Mouse (Mus musculus): Measurements from ENCODE around the gene Lsamp.

The Lsamp gene

GRCm38 (mm10) chr16:41180867-41181266, 1196.7 kb downstream of the Lsamp start:
- in situ Hi-C loops (cut with MboI, MseI) = no loop called here

- in situ Hi-C loops (cut with MboI, MseI) = no loop called here
Observed at GRCm38 (mm10) chr16:41210055-41210454, 1225.9 kb downstream of the Lsamp start.

DNA sequence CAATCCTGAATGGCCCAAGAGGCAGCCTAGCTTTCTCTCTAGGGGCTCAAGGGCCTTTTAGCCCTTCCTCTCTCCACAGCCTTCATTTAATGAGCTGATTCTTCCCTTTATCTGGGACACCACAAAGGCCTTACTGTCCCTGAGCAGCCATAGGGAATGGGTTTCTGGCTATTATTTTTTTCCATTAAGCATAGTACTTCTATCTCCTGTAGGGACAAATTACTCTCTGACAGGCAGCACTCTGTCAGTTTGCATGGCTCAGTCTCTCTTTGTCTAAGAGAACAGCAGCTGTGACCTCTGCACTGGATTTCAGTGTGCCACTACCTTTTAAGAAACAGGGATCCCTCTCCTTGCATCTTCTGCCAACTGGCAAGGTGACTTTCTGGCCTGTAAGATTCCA, 1251.7 kb downstream of the Lsamp start:
- in situ Hi-C loops (cut with MboI, MseI) = no loop called here

- in situ Hi-C loops (cut with MboI, MseI) = no loop called here
Observed at GRCm38 (mm10) chr16:41242841-41243240, 1258.7 kb downstream of the Lsamp start.

DNA sequence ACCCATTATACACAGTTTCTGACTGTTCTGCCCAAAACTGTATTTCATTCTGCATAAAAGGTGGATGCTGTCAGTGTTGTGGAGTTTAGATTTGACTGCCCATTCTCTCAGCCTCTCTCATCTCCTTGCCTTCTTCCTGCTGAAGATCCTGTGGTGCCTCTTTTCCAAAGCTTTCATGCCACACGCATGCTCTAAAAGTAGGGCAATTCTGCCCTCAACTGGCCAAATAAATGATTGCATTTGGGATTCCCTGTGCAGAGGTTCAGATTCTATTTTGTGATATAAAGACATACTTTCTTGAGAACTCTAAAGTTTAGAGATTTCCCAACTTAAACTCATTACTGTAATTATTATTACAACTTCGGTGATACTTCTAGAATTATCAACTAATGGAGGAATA, 1260.5 kb downstream of the Lsamp start:
- in situ Hi-C loops (cut with MboI, MseI) = no loop called here

GRCm38 (mm10) chr16:41258145-41259035, 1274.2 kb downstream of the Lsamp start:
- in situ Hi-C loops (cut with MboI, MseI) = no loop called here

DNA sequence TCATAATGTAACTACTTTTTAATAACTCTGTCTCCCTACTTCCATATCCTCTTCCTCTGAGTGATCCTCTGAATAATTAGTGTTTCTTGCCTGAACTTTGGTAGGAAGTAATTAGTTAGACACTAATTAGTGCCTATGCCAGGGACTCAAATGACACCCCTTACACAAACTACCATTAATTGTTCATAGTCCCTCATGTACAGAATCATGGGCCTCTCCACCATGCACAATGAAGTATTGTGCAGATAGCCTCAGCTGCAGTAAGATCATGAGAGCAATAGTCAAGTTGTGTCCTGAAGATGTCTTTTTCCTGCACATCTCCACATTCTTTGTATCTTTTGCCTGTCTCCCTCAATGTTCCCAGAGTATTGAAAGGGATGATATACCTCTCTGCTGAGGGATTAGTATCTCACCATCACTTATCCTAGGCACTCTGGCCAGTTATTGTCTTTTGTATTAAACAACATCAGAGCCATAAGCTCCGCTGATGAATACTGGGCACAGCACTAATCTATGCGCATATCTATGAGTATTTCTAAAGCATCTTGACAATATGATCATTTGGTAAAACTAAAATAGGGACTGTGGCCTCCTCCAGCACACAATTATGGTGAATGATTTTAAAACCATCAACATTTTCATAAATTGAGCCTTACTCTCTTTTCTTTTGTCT, 1292.0 kb downstream of the Lsamp start:
- in situ Hi-C loops (cut with MboI, MseI) = no loop called here

DNA sequence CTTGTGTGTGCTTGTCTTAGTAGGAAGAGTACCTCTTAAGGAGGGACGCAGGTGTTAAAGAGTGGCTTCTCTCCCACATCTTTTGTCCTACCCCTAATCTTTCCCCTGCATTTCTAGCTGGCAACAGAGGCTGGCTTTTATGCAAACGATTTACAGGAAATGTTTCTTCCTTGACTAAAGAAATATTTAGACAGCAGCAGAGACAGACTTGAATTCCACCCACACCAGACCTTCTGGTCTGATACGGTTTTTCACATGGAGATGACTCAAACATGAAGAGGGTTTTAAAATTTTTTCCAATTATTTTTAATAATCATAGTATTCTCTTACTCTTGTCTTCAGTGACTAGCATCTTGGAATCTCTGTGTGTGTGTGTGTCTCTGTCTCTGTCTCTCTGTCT, 1333.8 kb downstream of the Lsamp start:
- in situ Hi-C loops (cut with MboI, MseI) = no loop called here

- in situ Hi-C loops (cut with MboI, MseI) = no loop called here
Observed at GRCm38 (mm10) chr16:41343431-41343830, 1359.3 kb downstream of the Lsamp start.

- in situ Hi-C loops (cut with MboI, MseI) = no loop called here
Observed at GRCm38 (mm10) chr16:41365138-41365537, 1381.0 kb downstream of the Lsamp start.

- in situ Hi-C loops (cut with MboI, MseI) = no loop called here
Observed at GRCm38 (mm10) chr16:41383702-41384101, 1399.5 kb downstream of the Lsamp start.

GRCm38 (mm10) chr16:41384288-41384687, 1400.1 kb downstream of the Lsamp start:
- in situ Hi-C loops (cut with MboI, MseI) = no loop called here

DNA sequence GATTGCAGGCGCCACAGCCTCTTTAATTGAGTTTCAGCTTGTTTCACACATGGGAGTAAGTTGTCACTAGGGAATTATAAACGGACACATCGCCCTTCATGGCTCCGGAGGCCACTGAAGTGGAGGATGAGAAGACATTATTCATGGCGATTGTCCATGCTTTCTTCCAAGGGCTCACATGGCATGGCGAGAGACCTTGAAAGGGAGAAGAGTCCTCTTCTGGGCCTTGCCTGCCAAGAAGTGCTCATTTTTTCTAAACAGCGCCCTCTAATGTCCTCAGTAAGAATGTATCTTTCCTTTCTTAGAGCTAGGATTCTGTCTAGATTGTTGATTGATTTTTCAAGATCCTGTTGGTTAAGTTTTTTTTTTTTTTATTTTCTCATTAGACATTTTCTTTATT, 1424.7 kb downstream of the Lsamp start:
- in situ Hi-C loops (cut with MboI, MseI) = no loop called here

GRCm38 (mm10) chr16:41410671-41411070, 1426.5 kb downstream of the Lsamp start:
- in situ Hi-C loops (cut with MboI, MseI) = no loop called here

DNA sequence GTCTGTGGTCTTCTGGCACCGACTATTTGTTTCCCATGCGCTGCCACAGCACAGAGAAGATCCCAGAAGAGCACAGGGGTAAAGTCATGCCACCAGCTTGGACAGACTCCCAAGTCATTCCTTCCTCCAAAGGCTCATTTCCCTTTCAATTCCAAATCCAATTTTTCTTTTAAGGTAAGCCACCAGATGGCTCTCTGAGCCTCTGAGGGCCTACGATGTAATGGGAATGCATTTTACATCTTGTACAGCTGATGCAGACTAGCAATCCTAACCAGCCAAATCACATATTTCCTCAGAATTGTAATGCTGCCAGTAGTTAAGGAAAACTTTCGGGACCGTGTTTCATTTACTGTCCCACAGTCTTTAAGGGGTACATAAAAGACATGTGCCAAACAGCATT, 1433.2 kb downstream of the Lsamp start:
- in situ Hi-C loops (cut with MboI, MseI) = no loop called here

DNA sequence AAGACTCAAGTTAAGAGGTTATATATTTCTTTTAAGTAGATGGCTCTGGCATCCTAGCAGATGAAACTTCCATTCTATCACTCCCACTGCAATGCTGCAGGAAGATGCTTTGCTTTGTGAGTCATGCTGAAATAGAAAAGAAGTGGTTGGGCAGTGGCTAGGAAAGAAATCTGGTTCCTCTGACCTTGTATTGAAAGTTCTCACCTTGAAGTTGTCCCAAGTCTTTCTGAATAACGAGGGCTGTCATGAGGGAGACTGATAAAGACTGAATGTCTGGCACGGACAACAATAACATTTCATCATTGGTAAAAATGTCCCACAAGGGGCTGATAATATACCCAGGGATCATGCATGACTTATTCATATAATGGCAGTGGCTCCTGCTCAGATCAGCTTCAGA, 1483.2 kb downstream of the Lsamp start:
- in situ Hi-C loops (cut with MboI, MseI) = no loop called here

GRCm38 (mm10) chr16:41478694-41479093, 1494.5 kb downstream of the Lsamp start:
- in situ Hi-C loops (cut with MboI, MseI) = no loop called here

- in situ Hi-C loops (cut with MboI, MseI) = no loop called here
Observed at GRCm38 (mm10) chr16:41481832-41482231, 1497.7 kb downstream of the Lsamp start.

DNA sequence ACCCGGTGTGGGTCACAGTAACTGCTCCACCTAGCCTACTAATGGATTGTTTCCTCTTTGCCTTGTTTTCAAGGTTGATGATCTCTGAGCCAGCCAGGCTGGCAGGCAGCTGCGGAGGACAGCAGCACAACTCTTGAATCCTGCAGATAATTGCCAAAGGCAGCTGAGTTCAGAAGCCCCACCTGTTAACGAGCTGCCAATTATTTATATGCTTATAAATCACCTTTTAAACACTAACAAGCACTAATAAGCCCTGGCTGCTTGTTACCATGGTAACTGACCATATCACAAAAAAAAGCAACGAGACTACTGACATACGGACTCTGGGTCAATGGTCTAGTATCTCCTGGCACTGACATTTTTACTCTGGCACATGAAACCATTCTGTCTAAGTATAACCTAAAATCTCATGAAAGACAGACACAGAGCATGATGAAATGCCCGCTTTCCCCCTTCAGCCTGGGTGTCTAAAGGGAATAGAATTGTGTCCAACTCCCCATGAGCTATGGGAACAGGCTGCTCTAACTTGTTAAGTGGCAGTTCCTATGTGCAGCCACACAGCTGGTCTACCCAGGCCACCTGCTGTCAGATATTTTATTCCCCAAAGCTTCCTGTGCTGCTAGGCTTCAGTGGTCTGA, 1526.9 kb downstream of the Lsamp start:
- in situ Hi-C loops (cut with MboI, MseI) = no loop called here

DNA sequence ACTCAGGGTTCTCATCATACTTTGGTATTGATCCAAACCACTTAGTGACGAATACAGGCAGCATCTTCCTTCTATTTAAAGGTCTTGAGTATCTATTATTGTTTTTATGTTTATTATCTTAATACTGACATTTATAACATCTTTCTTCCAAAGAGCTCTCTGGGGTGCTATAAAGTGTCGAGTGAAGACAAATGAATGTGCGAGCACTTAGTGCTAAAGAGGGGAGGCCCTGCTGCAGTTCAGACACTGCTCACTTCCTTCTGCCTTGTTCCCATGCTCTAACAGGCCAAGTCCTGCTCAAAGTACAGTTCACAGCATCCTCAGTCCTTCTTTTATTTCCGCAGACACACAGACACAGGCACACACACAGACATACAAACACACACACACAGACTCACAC, 1537.4 kb downstream of the Lsamp start:
- in situ Hi-C loops (cut with MboI, MseI) = no loop called here

DNA sequence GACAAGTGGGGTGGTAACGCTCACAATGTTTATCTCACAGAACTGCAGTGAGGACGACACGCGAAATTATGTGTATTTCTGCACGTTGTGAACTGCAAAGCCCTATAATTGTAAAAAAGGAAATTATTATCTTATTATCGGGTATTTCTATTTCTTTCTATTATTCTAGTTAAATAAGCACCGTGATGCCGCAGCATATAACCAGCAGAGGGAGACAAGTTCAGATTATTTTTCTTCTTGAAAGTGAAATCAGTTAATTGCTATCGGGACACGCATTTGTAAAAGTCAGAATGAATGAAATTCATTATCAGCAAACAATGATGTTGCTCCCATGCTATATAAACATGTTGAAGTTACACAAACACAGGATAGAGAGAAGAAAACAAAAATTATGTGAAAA, 1540.1 kb downstream of the Lsamp start:
- in situ Hi-C loops (cut with MboI, MseI) = no loop called here

DNA sequence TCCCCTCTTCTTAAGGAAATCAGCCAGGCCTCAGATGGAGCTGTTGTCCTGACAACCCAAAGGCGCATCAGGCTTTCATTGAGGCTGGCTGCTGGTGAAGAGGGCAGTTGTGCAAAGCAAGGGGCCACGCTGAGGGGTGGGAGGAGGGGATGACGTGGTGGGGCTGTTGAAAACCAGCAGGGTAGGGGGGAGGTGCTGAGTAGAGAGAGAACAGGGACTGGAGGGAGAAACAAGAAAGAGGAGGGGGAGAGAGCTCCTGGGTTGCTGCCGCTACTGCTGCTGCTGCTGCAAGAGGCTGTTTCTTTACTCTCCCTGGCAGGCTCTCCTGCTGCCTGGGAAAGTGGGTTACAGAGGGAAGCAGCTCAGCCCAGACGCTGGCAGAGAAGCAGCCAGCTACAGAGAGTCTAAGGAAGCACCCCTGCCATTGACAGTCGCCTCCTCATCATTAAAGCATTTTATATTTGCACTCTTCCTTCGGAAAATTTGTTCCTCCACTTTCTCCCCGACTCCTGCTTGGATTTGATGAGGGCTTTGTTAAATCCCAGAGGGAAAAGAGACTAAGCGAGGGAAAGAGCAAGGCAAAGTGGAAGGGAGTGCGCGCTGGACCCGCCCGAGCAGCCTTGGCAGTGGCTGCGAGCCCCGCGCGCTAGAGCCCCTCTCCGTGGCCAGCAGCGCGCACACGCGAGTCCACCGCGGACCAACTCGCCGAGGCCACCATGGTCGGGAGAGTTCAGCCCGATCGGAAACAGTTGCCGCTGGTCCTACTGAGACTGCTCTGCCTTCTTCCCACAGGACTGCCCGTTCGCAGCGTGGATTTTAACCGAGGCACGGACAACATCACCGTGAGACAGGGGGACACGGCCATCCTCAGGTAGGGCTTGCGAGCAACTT, 1548.7 kb downstream of the Lsamp start:
- in situ Hi-C loops (cut with MboI, MseI) = no loop called here
